Mouse (Mus musculus): Measurements from ENCODE around the gene Bbox1. TPM values are rescaled to one million over a fixed set of nuclear protein-coding genes. Genes with fewer than 3 reads are reported as not detected.

Gene Bbox1
- polyA plus RNA-seq, 1 experiment, result not detected

DNA sequence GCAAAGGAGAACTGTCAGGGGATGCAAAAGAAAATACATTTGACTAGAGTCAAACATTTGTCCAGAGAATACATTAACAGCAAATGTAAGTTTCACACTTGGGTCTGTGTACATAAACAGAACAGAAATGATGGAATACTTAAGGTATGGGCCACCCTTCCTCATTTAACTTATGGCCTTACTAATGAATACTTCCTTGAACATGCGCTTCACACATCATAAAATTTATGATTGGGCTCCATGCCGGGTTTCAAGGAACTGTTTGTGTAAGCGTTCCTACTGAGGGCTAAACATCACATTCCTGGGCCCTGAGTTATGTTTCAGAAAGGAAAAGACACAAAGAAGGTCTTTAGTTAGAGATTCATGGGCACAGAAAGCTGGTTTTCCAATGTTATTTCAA lies 19.4 kb downstream of the Bbox1 start:
- Histone ChIP-seq H3K4me3 (replicated peaks; ENCODE audit: control insufficient read depth, low read depth, low read length) (no peak overlapping the region), H3K4me1 (ENCODE audit: control insufficient read depth, insufficient read depth, low read length) (no peaks in the 10 kb centered on the region), H3K27ac (ENCODE audit: control insufficient read depth, insufficient read depth, low read depth, low read length, poor library complexity) (no peak overlapping the region)
- WGBS, result 59% methylated on average over 3 of the region's 3 CpGs
- TF ChIP-seq POLR2A (IDR thresholded peaks at IDR 0.05; ENCODE audit: borderline replicate concordance, control insufficient read depth, low read depth, low read length) (no peak), CTCF (IDR thresholded peaks at IDR 0.05; ENCODE audit: control insufficient read depth, insufficient read depth, low read length) (no peak)

DNA sequence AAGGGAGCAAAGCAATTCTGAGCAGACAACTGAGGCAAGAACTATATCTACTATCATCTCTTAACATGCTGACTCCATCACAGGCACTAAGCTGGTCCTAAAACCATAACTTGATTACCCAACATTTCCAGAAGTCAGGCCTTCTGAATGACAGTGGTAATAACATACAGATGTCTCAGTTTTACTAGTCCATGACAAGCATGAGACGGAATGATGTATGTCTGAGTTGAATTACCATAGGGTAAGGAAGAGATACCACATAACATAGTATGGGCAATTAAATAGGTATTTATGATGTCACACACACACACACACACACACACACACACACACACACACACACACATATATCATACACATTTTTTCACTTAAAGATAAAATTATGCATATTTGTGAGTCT lies 26.4 kb downstream of the Bbox1 start:
- WGBS, result 88% methylated on average over 1 of the region's 1 CpGs
- TF ChIP-seq POLR2A (IDR thresholded peaks at IDR 0.05; ENCODE audit: borderline replicate concordance, control insufficient read depth, low read depth, low read length) (no peak), CTCF (IDR thresholded peaks at IDR 0.05; ENCODE audit: control insufficient read depth, insufficient read depth, low read length) (no peak)

DNA sequence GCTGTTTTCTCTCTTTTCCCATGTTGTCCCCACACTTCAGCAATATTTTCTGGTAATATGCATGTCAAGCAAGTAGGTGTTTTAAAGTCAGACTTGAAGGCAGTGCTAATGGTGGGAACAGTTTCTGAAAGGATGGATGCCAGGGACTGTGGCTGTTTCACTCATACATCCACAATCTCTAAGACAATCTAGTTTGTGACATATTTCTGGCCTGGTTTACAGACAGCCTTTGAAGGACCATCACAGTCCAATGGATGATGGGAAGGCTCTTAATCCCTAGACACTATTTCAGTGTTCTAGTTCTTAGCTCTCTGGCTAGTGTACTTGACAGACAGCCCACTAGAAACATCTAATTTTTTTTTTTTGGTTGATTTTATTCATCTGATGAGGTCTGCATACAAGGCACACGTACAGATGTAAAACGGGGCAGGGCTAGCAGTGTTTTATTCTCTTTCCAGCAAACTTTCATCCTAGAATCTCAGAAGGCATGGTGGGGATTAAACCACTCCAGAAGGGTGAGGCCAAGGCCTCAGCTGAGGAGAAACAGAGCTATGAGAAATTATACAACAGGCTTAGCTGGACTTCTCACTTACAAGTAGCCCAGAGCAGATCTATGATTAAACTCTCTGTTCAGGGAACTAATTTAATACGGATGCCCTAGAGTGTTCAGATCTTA lies 28.4 kb downstream of the Bbox1 start:
- TF ChIP-seq CTCF (IDR thresholded peaks at IDR 0.05; ENCODE audit: control insufficient read depth, insufficient read depth, low read length) (no peak), POLR2A (IDR thresholded peaks at IDR 0.05; ENCODE audit: borderline replicate concordance, control insufficient read depth, low read depth, low read length) (no peak)
- no peak overlapping the region for H3K27ac ChIP-seq (ENCODE audit: control insufficient read depth, insufficient read depth, low read depth, low read length, poor library complexity)
- WGBS, result 85% methylated on average over 3 of the region's 3 CpGs
- H3K4me3 ChIP-seq (replicated peaks; ENCODE audit: control insufficient read depth, low read depth, low read length), result no peak overlapping the region
- H3K4me1 ChIP-seq (ENCODE audit: control insufficient read depth, insufficient read depth, low read length), result no peaks in the 10 kb centered on the region

More for the DNA sequence above, 26.4 kb downstream of the Bbox1 start:
- Histone ChIP-seq H3K4me1 (ENCODE audit: control insufficient read depth, insufficient read depth, low read length) (no peaks in the 10 kb centered on the region), H3K4me3 (replicated peaks; ENCODE audit: control insufficient read depth, low read depth, low read length) (no peak overlapping the region), H3K27ac (ENCODE audit: control insufficient read depth, insufficient read depth, low read depth, low read length, poor library complexity) (no peak overlapping the region)

DNA sequence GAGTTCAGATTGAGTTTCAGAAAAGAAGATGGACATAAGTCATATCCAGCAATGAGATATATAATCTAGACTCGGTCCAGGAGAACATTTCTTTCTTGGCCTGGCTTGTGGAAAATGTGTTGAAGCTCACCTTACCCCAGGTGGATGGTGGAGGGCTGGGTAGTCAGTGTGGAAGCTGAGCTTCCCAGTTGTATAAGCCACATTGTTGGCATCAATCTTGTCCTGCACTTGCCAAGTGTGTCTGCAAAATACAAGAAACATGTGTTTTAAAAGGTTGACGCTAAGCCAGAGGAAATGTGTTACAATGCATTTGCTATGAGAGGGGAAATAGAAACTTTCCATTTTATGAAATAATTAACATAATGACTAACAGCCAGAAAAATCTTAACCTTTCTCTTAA lies 38.9 kb downstream of the Bbox1 start:
- WGBS, result 74% methylated on average over 2 of the region's 2 CpGs
- Histone ChIP-seq H3K27ac (ENCODE audit: control insufficient read depth, insufficient read depth, low read depth, low read length, poor library complexity) (no peak overlapping the region), H3K4me1 (ENCODE audit: control insufficient read depth, insufficient read depth, low read length) (no peaks in the 10 kb centered on the region), H3K4me3 (replicated peaks; ENCODE audit: control insufficient read depth, low read depth, low read length) (no peak overlapping the region)
- TF ChIP-seq CTCF (IDR thresholded peaks at IDR 0.05; ENCODE audit: control insufficient read depth, insufficient read depth, low read length), result no peak
- TF ChIP-seq POLR2A (IDR thresholded peaks at IDR 0.05; ENCODE audit: borderline replicate concordance, control insufficient read depth, low read depth, low read length), result no peak

DNA sequence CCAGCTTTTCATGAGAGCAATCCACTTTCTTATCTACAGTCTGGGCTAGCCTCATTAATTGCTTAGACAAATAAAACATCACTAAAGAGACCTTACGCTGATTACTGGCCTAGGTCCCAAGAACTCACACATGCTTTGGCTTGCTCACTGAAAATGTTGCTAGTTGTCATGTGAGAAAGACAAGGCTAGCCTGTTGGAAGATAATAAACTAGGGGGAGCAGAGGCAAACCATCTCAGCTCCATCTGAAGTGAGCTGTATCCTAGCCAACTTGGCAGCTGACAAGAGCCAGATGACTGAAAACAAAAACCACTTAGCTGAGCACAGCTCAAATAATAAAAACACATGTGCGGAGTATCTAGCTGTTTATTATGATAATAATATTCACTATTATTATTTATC lies 40.2 kb downstream of the Bbox1 start:
- H3K4me1 ChIP-seq (ENCODE audit: control insufficient read depth, insufficient read depth, low read length), result no peaks in the 10 kb centered on the region
- TF ChIP-seq POLR2A (IDR thresholded peaks at IDR 0.05; ENCODE audit: borderline replicate concordance, control insufficient read depth, low read depth, low read length) (no peak), CTCF (IDR thresholded peaks at IDR 0.05; ENCODE audit: control insufficient read depth, insufficient read depth, low read length) (no peak)
- no peak overlapping the region for H3K27ac ChIP-seq (ENCODE audit: control insufficient read depth, insufficient read depth, low read depth, low read length, poor library complexity)
- WGBS, result 82% methylated on average over 2 of the region's 2 CpGs
- H3K4me3 ChIP-seq (replicated peaks; ENCODE audit: control insufficient read depth, low read depth, low read length), result no peak overlapping the region

DNA sequence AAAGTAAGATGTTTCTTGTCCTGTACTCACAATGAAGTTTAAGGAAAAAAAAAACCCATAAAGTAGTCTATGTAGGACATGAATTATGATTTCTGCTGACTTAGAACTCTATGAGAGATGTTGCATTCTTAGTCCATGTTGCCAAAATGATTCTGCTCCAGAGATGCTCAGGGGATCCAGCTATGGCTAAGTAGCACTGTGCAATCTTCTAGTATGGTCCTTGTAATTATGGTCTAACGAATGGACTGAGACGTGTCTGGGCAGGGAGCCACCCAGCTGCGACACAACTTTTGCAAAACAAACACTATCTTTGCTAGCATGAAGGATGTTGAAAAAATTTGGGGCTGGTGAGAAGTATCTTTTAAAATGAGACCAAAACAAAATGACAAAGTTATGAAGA lies 45.1 kb downstream of the Bbox1 start:
- WGBS, result 83% methylated on average over 3 of the region's 3 CpGs
- Histone ChIP-seq H3K4me3 (replicated peaks; ENCODE audit: control insufficient read depth, low read depth, low read length) (no peak overlapping the region), H3K27ac (ENCODE audit: control insufficient read depth, insufficient read depth, low read depth, low read length, poor library complexity) (no peak overlapping the region), H3K4me1 (ENCODE audit: control insufficient read depth, insufficient read depth, low read length) (no peaks in the 10 kb centered on the region)
- no peak for TF ChIP-seq CTCF (IDR thresholded peaks at IDR 0.05; ENCODE audit: control insufficient read depth, insufficient read depth, low read length)
- TF ChIP-seq POLR2A (IDR thresholded peaks at IDR 0.05; ENCODE audit: borderline replicate concordance, control insufficient read depth, low read depth, low read length), result no peak

DNA sequence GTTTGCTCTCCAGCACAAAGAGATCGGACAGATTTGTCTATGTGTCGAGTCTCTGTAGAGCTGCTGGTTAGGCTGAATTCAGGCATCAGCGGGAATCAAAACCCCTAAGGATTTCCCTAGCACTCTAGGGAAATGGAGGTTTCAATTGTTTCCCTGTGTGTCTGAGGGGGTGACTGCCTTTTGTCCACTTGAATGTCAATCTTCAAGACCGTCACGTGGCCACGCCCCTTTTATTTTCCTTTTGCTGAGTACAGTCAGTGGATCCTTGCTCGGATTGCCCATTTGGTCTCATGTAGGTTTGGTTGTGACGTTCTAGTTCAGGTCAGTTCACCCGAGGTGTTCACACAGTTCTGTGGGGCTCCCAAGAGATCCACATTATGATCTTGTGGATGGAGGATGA lies 82.1 kb downstream of the Bbox1 start:
- WGBS, result 62% methylated on average over 9 of the region's 9 CpGs

DNA sequence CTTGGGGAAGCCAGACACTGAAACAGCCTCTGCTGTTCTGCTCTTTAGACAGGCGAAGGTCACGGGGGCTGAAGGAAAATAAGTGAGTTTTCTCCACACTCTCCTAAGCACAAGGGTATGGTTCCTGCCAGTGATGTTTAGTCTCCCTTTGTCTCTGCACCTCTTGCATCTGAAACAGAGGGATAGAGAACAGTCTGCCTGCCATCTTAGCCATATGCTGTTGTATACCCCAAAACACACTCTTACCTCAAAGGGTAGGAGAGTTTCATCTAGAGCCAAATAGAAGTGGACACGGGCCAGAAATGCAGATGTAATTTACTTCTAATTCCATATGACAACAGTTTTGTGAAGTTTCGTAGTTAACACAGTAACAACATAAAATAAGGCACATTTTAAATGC lies 83.6 kb downstream of the Bbox1 start:
- WGBS, result 68% methylated on average over 4 of the region's 4 CpGs
- Histone ChIP-seq H3K4me1 (ENCODE audit: control insufficient read depth, insufficient read depth, low read length) (no peaks in the 10 kb centered on the region), H3K4me3 (replicated peaks; ENCODE audit: control insufficient read depth, low read depth, low read length) (no peak overlapping the region), H3K27ac (ENCODE audit: control insufficient read depth, insufficient read depth, low read depth, low read length, poor library complexity) (no peak overlapping the region)
- TF ChIP-seq POLR2A (IDR thresholded peaks at IDR 0.05; ENCODE audit: borderline replicate concordance, control insufficient read depth, low read depth, low read length) (no peak), CTCF (IDR thresholded peaks at IDR 0.05; ENCODE audit: control insufficient read depth, insufficient read depth, low read length) (no peak)

More for the DNA sequence above, 82.1 kb downstream of the Bbox1 start:
- Histone ChIP-seq H3K27ac (ENCODE audit: control insufficient read depth, insufficient read depth, low read depth, low read length, poor library complexity) (no peak overlapping the region), H3K4me1 (ENCODE audit: control insufficient read depth, insufficient read depth, low read length) (no peaks in the 10 kb centered on the region), H3K4me3 (replicated peaks; ENCODE audit: control insufficient read depth, low read depth, low read length) (no peak overlapping the region)
- TF ChIP-seq POLR2A (IDR thresholded peaks at IDR 0.05; ENCODE audit: borderline replicate concordance, control insufficient read depth, low read depth, low read length) (no peak), CTCF (IDR thresholded peaks at IDR 0.05; ENCODE audit: control insufficient read depth, insufficient read depth, low read length) (no peak)
